Mouse (Mus musculus): Measurements from ENCODE around the gene Mknk1.

Mknk1 gene

GRCm38 (mm10) chr4:115847377-115847776 is 8.4 kb downstream of the Mknk1 start:
- no peak for DNase-seq (ENCODE audit: low spot score)

DNA sequence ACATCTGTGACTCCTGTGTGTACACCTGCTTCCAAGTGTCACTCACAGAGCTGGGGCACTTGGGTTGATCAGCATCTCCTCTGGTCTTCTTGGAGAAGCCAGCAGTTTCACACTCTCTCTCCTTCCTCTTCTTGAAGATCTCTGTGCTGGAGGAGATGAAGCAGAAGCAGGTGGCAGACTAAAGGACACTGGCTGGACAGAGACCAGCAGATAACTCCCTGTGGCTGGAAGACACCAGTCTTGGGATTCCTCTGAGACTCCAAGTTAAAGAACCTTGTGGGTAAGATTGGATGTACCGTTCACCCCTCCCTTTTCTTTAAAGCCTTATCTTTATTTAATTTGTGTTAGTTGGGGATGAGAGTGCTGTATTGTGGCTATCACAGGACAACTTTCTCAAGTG is 9.1 kb downstream of the Mknk1 start:
- no peak for DNase-seq (ENCODE audit: low spot score)

DNA sequence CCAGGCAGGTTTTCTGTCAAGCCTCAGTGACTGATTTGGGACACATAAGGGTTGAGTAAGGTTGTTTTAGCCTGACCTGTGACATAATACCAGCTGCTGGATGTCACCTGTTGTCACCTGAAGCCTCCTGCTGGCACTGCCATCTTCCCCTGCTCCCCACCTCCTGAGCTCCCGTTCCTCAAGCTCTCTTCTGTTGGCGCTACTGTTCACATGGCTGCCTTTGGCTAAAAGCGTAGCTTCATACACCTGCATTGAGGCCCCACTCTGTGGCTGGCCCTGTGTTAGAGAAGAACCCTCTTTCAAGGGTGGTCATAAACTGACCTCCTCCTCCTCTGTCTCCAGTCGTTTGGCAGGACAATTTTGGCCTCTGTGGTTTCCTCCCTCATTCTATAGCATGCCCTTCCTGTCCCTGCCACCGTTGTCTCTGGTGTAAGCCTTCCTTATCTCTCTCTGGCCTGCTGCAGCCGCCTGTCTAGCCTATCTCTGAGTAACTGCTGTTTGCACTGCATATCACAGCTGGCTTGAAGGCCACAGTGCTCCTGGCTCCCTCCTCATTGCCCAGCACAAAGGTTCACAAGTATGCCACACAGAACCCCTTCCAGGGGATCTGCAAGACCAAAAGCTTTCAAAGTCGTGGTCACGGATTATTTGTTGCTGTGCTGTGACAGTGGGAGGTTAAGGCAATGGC is 10.1 kb downstream of the Mknk1 start:
- no peak for DNase-seq (ENCODE audit: low spot score)

DNA sequence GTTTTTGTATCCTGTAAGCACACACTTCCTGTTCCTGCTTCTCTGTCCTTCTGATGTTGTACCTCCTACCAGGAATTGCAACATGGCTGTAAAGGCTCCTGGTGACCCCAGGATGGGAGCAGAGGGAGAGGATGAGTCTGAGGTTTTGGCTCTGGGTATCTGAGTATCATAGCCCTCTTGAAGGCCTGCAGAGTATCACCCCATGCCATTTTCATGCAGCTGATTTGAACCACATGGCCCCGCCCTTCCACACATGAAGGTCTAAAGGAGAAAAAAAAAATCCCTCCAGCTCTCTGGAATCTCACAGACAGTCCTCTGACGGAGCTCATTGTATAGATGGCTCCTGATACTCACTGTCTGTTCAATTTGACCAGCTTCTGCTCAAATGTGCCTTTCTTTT is 11.1 kb downstream of the Mknk1 start:
- DNase-seq (ENCODE audit: low spot score), result no peak

- DNase-seq (ENCODE audit: low spot score), result no peak
Observed at GRCm38 (mm10) chr4:115850631-115851030, 11.6 kb downstream of the Mknk1 start.

DNA sequence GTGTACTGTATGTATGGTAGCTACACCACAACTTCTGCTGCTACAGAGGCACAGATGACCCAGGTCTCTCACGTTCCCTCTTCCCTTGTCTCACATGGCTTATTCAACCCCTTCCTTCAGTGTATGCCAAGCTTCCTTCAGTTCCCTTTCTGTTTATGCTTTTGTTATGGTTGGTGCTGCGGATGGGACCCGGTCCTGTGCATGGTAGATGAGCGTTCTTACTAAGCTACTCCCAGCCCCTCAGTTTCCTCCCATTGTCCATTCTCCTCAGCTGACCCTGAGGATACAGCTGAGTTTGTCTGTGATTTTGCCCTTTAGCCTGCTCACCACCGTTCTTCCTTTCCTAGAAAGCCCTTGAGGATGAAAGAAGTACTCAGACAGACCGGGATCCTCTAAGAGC is 12.6 kb downstream of the Mknk1 start:
- no peak for DNase-seq (ENCODE audit: low spot score)

DNA sequence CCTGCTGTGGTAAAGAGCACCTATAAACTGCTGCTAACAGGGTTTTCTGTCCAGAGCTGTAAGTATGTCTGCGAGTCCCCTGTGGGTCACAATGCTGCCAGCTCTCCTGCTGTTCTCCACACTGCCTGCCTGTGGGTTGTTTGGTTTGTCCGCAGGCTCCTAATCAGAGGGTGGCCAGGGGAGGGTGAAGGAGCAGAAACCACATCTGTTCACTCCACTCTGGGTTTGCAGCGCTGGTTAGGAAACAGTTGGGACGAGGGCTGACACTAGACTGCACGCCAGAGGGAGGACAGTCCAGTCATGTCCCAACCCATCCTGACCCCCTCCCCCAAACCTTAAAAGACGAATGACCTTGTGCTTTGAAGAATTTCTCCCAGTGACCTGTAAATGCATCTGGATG is 16.1 kb downstream of the Mknk1 start:
- DNase-seq (ENCODE audit: low spot score), result no peak

DNA sequence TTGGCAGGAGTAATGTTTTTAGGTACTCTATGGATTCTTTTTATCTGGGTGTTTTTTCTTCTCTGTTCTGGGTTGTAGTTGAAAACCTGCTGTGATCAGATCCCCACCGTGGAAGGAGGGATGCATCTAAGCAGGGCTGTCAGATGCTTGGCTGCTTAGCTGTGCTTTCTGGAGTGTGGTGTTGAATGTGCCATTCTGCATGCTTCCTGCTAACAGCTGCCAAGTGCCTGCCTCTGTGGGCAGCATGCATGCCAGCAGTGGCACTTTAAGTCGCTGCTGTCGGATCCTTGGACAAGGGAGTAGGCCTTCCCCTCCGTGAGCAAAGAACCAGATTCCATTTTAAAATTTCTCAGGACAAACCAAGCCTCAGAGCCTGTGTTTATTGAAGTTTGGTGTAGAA is 16.6 kb downstream of the Mknk1 start:
- no peak for DNase-seq (ENCODE audit: low spot score)

GRCm38 (mm10) chr4:115856282-115856681 is 17.3 kb downstream of the Mknk1 start:
- DNase-seq (ENCODE audit: low spot score), result no peak

GRCm38 (mm10) chr4:115857293-115857883 is 18.4 kb downstream of the Mknk1 start:
- no peak for DNase-seq (ENCODE audit: low spot score)

DNA sequence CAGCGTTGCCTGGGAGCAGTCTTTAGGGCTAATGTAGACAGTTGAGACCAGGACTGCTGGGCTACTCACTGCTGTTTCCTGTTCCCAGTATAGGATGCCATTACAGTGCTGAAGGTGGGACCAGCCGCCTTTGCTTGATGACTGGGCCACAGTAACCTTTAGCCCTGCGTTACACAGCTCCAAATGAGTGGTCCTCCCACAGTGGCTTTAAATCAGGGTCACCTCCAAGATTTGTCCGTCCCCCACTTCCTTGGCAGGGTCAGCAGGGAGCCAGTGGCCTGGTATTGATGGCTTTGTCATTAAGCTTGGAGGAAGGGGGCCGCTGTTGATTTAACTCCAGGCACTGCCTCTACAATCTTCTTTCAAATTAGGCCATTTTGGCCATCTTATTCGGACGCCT is 24.4 kb downstream of the Mknk1 start:
- DNase-seq (ENCODE audit: low spot score), result no peak

DNA sequence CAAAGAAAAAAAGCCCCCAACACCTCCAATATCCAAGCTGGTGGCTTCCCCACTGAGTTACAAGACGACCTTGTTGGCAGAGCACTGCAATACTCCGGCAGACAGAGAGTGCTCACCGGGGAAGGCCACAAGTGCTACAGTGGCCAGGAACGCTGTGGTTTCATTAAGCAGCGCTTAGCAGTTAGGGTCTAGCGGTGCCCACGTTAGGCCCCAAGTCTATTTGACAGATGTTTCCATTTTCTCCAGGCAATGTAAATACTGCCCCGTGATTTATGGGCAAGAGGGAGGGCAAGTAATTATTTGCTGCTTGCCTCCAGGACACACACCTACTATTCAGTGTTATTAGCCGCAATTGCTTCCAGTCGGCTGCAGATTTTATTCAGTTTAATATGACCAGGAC is 24.9 kb downstream of the Mknk1 start:
- peak; percentile 56 for DNase-seq (ENCODE audit: low spot score)

- no peak for DNase-seq (ENCODE audit: low spot score)
Observed at GRCm38 (mm10) chr4:115869512-115870210, 30.7 kb downstream of the Mknk1 start.

DNA sequence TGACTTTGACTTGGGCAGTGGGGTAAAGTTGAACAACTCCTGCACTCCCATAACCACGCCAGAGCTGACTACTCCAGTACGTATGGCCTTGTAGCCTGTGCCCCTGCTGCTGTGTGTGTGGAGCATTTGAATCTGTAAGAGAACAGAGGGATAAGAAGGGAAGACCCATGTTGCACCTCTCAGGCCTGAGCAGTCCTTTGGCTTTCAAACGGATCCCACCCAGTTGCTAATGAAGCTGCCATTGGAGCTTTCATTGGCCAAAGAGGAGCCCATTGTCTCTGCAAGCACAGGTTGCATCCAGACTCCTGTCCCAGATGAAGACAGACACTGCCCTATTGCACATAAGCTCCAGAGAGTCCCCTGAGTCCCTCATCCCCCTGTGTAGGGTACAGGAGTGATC is 34.2 kb downstream of the Mknk1 start:
- DNase-seq (ENCODE audit: low spot score), result no peak

- DNase-seq (ENCODE audit: low spot score), result peak; percentile 84
Observed at GRCm38 (mm10) chr4:115878216-115878678, 39.2 kb downstream of the Mknk1 start.

GRCm38 (mm10) chr4:115878828-115879227 is 39.8 kb downstream of the Mknk1 start:
- no peak for DNase-seq (ENCODE audit: low spot score)

DNA sequence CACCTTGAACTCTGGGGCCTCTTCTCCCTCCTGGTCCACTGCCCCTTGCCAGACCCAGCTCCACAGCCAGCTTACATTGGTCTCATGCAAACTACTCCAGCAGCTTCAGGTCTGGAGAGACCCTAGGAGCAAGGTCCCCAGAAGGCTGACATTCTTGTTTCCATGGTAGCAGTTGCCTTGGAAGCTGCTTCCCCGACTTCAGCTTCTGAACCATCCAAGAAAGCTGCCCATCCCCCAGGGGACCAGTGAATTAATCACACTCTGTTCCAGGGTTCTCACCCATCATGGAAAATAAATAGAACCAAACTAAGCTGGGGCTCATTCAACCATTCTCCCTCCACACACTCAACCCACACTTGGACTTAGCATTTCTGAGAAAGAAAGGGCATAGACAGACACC is 42.2 kb downstream of the Mknk1 start:
- peak; percentile 83 for DNase-seq (ENCODE audit: low spot score)

DNA sequence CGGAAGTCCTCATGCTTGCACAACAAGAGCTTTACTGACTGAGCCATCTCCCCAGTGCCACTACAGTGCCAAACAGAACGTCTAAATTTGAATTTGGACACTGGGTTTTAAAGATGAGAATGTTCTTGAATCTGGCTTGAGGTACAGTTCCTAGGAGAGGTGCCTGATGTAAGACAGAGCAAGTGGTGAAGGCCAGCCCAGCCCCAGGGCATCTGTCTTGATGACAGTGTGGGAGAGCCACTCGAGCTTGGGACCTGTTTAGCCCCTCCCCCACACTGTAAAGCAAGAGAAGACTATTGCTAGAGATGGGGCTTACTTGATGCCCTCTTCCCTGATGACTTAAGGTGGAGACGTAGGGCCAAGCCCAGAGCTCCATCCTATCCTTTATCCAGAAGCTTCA is 43.2 kb downstream of the Mknk1 start:
- DNase-seq (ENCODE audit: low spot score), result no peak

GRCm38 (mm10) chr4:115884022-115884421 is 45.0 kb downstream of the Mknk1 start, which contains the start of gene Kncn:
Kncn (plus strand) TSS chr4:115884400.
- DNase-seq (ENCODE audit: low spot score), result no peak

DNA sequence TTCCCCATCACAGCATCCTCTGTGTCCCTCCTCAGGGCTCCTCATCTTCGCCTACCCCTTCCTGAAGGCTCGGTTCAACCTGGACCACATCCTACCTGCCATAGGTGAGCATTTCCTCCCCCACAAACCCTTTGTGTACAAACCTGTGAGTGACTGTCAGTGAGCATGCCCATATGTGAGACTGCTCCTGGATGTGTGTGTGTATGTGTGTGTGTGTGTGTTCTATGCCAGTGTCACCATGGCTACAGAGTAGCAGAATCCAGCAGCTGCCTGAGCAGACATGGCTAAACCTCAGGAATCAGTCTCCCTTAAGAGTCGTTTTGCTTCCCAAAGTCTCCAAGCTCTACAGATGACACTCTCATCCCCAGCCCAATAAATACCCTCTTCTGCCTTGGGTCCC is 46.8 kb downstream of the Mknk1 start:
- no peak for DNase-seq (ENCODE audit: low spot score)

DNA sequence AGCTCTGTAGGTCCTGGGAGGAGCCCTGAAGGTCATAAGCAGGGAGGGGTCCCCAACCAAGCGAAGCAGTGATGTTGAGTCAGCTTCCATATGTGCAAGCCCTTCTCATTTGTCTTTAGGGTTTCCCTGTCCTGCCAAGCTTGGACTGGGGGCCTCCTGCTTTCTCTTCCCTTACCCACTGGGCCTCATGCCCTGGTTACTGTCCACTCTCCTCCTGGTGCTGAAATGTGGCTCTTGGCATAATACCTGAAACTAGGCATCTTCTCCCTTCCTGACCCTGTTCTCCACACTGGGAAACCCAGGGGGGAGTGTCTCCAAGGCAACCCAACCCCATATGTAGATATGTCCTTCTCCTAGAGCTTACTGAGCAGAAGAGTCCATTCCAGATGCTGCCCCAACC is 47.9 kb downstream of the Mknk1 start:
- DNase-seq (ENCODE audit: low spot score), result peak; percentile 44

DNA sequence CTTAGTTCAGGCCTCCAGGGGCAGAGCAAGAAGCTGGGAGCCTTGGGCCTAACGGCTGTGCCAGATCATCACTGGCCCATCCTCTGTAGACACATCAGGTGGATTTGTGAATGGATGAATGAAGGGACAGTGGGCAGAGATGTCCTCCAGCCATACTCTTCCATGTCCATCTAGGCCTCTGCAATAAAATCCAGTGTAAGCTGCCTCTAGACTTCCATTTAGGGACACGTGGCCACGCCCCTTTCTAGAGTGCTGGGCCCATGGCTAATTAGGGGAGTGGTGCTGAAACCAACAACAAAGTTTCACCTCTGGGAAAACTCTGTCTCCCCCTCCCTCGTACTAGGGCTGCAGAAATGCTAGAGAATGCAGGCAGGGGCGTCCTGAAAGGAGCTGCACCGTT is 51.1 kb downstream of the Mknk1 start:
- peak; percentile 45 for DNase-seq (ENCODE audit: low spot score)

DNA sequence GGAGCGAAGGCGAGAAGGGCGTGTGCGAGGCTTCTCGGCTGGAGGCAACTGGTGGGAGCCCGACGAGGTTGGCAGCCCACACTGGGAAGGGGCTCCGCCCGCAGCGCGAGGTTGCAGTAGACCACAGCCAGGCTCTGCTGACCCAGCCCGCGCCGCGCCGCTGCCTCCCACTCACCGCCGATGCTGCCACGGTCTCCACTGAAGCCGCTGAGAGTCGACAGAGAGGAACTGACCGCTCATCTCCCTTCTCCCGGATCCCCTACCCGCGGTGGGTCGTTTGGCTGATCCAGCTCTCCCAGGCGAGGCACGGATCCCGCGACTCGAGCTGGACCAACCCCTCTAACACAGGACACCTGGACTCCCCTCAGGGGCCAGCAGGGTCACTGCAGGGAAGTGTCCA is 51.6 kb downstream of the Mknk1 start, which contains the start of gene 6430628N08Rik:
TSS of gene 6430628N08Rik (plus strand) at position 113 of the 400 bp plus-strand sequence.
- peak; percentile 36 for DNase-seq (ENCODE audit: low spot score)
